ENCODE assay signal across 11 mouse cellular contexts in the genomic region with DNA sequence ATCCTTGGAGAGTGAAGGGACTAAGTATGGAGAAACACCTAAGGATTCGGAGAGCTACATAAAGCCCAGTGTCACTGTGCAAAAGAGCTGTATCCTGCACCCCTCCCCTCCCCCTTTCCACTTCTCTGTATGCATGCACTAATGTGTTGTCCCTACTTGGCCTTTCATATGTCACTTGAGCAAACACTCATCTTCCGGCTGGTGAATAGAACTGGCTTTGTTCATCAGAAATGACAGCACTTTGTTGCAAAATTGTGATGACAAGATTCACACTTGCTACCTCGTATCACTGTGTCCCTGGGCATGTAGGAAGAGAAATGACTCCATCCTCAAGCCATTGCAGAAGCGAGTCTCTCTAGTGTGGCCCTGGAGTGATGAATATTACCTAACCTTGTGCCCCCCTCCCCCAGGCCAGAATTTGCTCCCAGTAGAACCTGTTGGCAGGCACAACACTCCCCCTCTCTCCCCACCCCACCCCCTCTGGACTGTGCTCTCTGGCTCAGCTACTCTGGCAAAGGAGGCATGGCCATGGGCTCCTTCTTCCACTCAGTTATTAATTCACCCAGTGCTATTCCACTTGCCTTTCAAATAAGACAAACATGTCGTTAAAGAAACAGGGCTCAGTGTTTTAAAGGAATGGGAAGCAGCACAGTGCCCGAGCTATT.
A peak's percentile ranks its signal among the peaks of the same experiment; 100 is the strongest.
DNase-seq lines count a peak whose midpoint lies in the region; ATAC-seq and TF ChIP-seq lines count a peak whose summit lies in the region.
"Had no signal": no experiment of that assay in that cellular context is flagged by ENCODE, and none has a peak within 500 bp of the region (broad histone marks: within the 10 kb centered on the region; RNA-seq: fewer than 3 reads in every experiment).

No protein-coding gene starts in this region.

- H3K4me1 ChIP-seq in heart, embryonic 15.5 days (replicated peaks), result peaks cover 33% of the 10 kb centered on the region
- peaks cover 6% of the 10 kb centered on the region; the same call in 1 of the 2 replicates for H3K4me1 ChIP-seq in lung, postnatal 0 days (ENCODE audit: insufficient read depth, low read depth, low read length)

- no peak overlapping the region for H3K9ac ChIP-seq in heart, embryonic 15.5 days
- no peak overlapping the region for H3K9ac ChIP-seq in lung, postnatal 0 days (replicated peaks; ENCODE audit: low read depth)

- no peak overlapping the region for H3K4me2 ChIP-seq in heart, embryonic 15.5 days
- no peak overlapping the region for H3K4me2 ChIP-seq in lung, postnatal 0 days (replicated peaks; ENCODE audit: low read depth, low read length)

- ATAC-seq in heart, embryonic 15.5 days (replicated peaks; ENCODE audit: insufficient number of reproducible peaks, insufficient read depth, low FRiP score, low read depth), result no peak
- peak; percentile 74 for ATAC-seq in lung, postnatal 0 days

- no peaks in the 10 kb centered on the region for H3K27me3 ChIP-seq in heart, embryonic 15.5 days
- no peaks in the 10 kb centered on the region for H3K27me3 ChIP-seq in lung, postnatal 0 days (replicated peaks; ENCODE audit: insufficient read depth, low read length)

- no peak for TF ChIP-seq EP300 in lung, postnatal 0 days (IDR thresholded peaks at IDR 0.05)

- intact Hi-C loops in heart, postnatal 25 days (cut with DNase I), result no loop called here

- WGBS in heart, embryonic 15.5 days, result 48% methylated on average over 6 of the region's 6 CpGs
- 23% methylated on average over 6 of the region's 6 CpGs for WGBS in lung, postnatal 0 days

- no peak for DNase-seq in heart, postnatal 25 days (ENCODE audit: low spot score)
- peak; percentile 37 for DNase-seq in lung, postnatal 0 days (ENCODE audit: low spot score)
- DNase-seq in lung, adult 18-20 months, result no peak
- peak; percentile 84 to 92 for DNase-seq in kidney, postnatal 25 days
- DNase-seq in yolk sac, embryonic 10.5 days (ENCODE audit: low spot score), result peak; percentile 63
- DNase-seq in right cerebral cortex, postnatal 4 days, result no peak
- no peak for DNase-seq in cerebellum, adult 8-10 months
- DNase-seq: cerebellum, postnatal 14 days; thymus, adult 2 months had no signal

- no peaks in the 10 kb centered on the region for H3K36me3 ChIP-seq in heart, embryonic 15.5 days
- H3K36me3 ChIP-seq in lung, postnatal 0 days (ENCODE audit: insufficient read depth, low read length), result no peaks in the 10 kb centered on the region

- peak overlapping the region; percentile 1; the same call in 1 of the 2 replicates for H3K27ac ChIP-seq in heart, embryonic 15.5 days
- peak overlapping the region; percentile 38; the same call in 1 of the 2 replicates for H3K27ac ChIP-seq in lung, postnatal 0 days (ENCODE audit: low read length)

- H3K9me3 ChIP-seq in heart, embryonic 15.5 days (replicated peaks), result no peaks in the 10 kb centered on the region
- H3K9me3 ChIP-seq in lung, postnatal 0 days (ENCODE audit: low read length), result no peaks in the 10 kb centered on the region

- no peak overlapping the region for H3K4me3 ChIP-seq in heart, embryonic 15.5 days
- H3K4me3 ChIP-seq in lung, postnatal 0 days (ENCODE audit: low read depth, low read length), result no peak overlapping the region
- H3K4me3 ChIP-seq: erythroblast, embryonic 14.5 days had no signal

- TF ChIP-seq CTCF in lung, postnatal 0 days (IDR thresholded peaks at IDR 0.05), result no peak

Comparison
In these comparisons a context has a peak if more than half of its experiments do, and no peak if none do; other contexts are left out.
1. DNase-seq: peak in lung, postnatal 0 days (single experiment), kidney, postnatal 25 days (2 of 2) and yolk sac, embryonic 10.5 days (single experiment); none in heart, postnatal 25 days (single experiment), lung, adult 18-20 months (0 of 2), right cerebral cortex, postnatal 4 days (single experiment) and cerebellum, adult 8-10 months (single experiment).